Mouse (Mus musculus) spleen, adult 2 months (tissue): ENCODE results near the gene Ddb2.

Experiments
- CTCF ChIP-seq: fragments of 200-500 bp; IDR thresholded peaks from 2 replicates; pipeline ENCODE4 v1.5.1; 2011; ENCODE audit warnings: mild to moderate bottlenecking, inconsistent platforms; ENCODE audit not compliant: insufficient read depth, insufficient read length, insufficient replicate concordance; ENCODE audit errors: extremely low read depth
- POLR2A ChIP-seq: fragments of 200-500 bp; IDR thresholded peaks from 2 replicates; pipeline ENCODE4 v1.6.1; 2011; ENCODE audit warnings: low read depth, low read length, inconsistent platforms

DNA sequence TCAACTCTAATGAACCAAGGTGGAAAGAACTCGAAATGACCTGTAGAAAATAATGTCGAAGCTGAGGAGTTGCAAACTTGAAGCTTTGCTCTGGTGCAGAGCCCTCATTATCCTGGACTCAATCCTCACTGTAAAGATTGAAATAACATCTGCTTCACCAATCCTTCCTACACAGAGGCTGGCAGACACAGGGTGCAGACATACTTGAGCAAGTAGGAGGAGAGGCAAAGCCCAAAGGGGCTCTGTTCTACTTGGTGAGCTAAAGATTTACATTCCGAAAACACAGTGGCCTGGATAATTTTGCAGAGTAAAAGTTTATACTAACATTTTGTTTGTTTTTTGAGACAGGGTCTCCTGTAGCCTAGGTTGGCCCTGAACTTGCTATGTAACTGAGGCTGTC lies 37.9 kb downstream of the Ddb2 start:
- TF ChIP-seq POLR2A (no peak), CTCF (no peak)
